Comparison of ENCODE assay signal across 23 mouse cellular contexts in genomic region chr16:23838696-23839095, GRCm38 (mm10). TPM values are rescaled to one million over a fixed set of nuclear protein-coding genes. Genes with fewer than 3 reads are reported as not detected.
DNase-seq lines count a peak whose midpoint lies in the region; ATAC-seq and TF ChIP-seq lines count a peak whose summit lies in the region.
"Had no signal": no experiment of that assay in that cellular context is flagged by ENCODE, and none has a peak within 500 bp of the region (broad histone marks: within the 10 kb centered on the region; RNA-seq: fewer than 3 reads in every experiment).

No protein-coding gene starts in this region.

- H3K4me2 ChIP-seq in hindbrain, postnatal 0 days (ENCODE audit: low read depth, low read length): no peak overlapping the region
- no peak overlapping the region for H3K4me2 ChIP-seq in hindbrain, embryonic 11.5 days (replicated peaks; ENCODE audit: low read depth, low read length)
- H3K4me2 ChIP-seq: forebrain, embryonic 13.5 days; midbrain, embryonic 12.5 days had no signal

- no peaks in the 10 kb centered on the region for H3K36me3 ChIP-seq in hindbrain, postnatal 0 days (ENCODE audit: insufficient read depth, low read length)
- H3K36me3 ChIP-seq in hindbrain, embryonic 11.5 days (ENCODE audit: control insufficient read depth, insufficient read depth, low read length): no peaks in the 10 kb centered on the region
- H3K36me3 ChIP-seq in limb, embryonic 10.5 days: no peaks in the 10 kb centered on the region
- H3K36me3 ChIP-seq: heart, embryonic 10.5 days; midbrain, embryonic 12.5 days had no signal

- no peak overlapping the region for H3K9ac ChIP-seq in hindbrain, postnatal 0 days (replicated peaks; ENCODE audit: low read length)
- H3K9ac ChIP-seq in hindbrain, embryonic 11.5 days (ENCODE audit: low read depth, low read length): no peak overlapping the region
- H3K9ac ChIP-seq: forebrain, embryonic 13.5 days; midbrain, embryonic 12.5 days had no signal

- TF ChIP-seq CTCF in hindbrain, postnatal 0 days (IDR thresholded peaks at IDR 0.05; ENCODE audit: low read depth): no peak

- H3K27me3 ChIP-seq in hindbrain, postnatal 0 days (ENCODE audit: insufficient read depth, low read length): no peaks in the 10 kb centered on the region
- no peaks in the 10 kb centered on the region for H3K27me3 ChIP-seq in hindbrain, embryonic 11.5 days (ENCODE audit: control insufficient read depth, insufficient read depth, low read length)
- H3K27me3 ChIP-seq in limb, embryonic 10.5 days (ENCODE audit: low read depth, poor library complexity, severe bottlenecking): no peaks in the 10 kb centered on the region
- H3K27me3 ChIP-seq: midbrain, embryonic 12.5 days had no signal

- H3K27ac ChIP-seq in hindbrain, postnatal 0 days: no peak overlapping the region
- no peak overlapping the region for H3K27ac ChIP-seq in hindbrain, embryonic 11.5 days (ENCODE audit: low read depth, low read length)
- H3K27ac ChIP-seq in limb, embryonic 10.5 days: no peak overlapping the region
- H3K27ac ChIP-seq: forebrain, embryonic 13.5 days; heart, embryonic 10.5 days; midbrain, embryonic 12.5 days had no signal

- ATAC-seq in hindbrain, postnatal 0 days: peak; percentile 56; the same call in 1 of the 2 replicates
- no peak for ATAC-seq in hindbrain, embryonic 11.5 days (ENCODE audit: low FRiP score)
- ATAC-seq in common myeloid progenitor, adult 5-6 weeks (replicated peaks; ENCODE audit: low read depth, poor library complexity, severe bottlenecking): 0 out of 2 replicates have a peak, but pooled peaks have one; percentile 12
- ATAC-seq: forebrain, embryonic 13.5 days; intestine, postnatal 0 days; lung, postnatal 0 days had no signal

- peak; percentile 50 to 79 for DNase-seq in adrenal gland, adult (ENCODE audit: inconsistent age in 2 of 2, low spot score in 1 of 2)
- DNase-seq in adrenal gland, postnatal 4 days (ENCODE audit: low spot score in 2 of 2): no peak
- no peak for DNase-seq in hindbrain, postnatal 0 days (ENCODE audit: low spot score)
- no peak for DNase-seq in hindbrain, embryonic 11.5 days (ENCODE audit: low spot score)
- DNase-seq in limb, embryonic 10.5 days (ENCODE audit: low spot score): peak; percentile 32
- DNase-seq in lung, postnatal 25 days (ENCODE audit: low spot score): no peak
- no peak for DNase-seq in urinary bladder, postnatal 10 days (ENCODE audit: low spot score)
- DNase-seq: cerebellum, adult 8-10 months; gastrocnemius, postnatal 10 days; heart, postnatal 4 days; kidney, postnatal 4 days; thymus, postnatal 14 days had no signal

- H3K9me3 ChIP-seq in hindbrain, postnatal 0 days (ENCODE audit: low read length): no peaks in the 10 kb centered on the region
- no peaks in the 10 kb centered on the region for H3K9me3 ChIP-seq in hindbrain, embryonic 11.5 days (ENCODE audit: control insufficient read depth, low read length)
- H3K9me3 ChIP-seq in limb, embryonic 10.5 days (replicated peaks): no peaks in the 10 kb centered on the region
- H3K9me3 ChIP-seq: forebrain, embryonic 13.5 days; heart, embryonic 10.5 days; midbrain, embryonic 12.5 days had no signal

- no peaks in the 10 kb centered on the region for H3K4me1 ChIP-seq in hindbrain, postnatal 0 days (ENCODE audit: insufficient read depth, low read length)
- no peaks in the 10 kb centered on the region for H3K4me1 ChIP-seq in hindbrain, embryonic 11.5 days (replicated peaks; ENCODE audit: control insufficient read depth, insufficient read depth, low read length)
- H3K4me1 ChIP-seq in limb, embryonic 10.5 days: peaks cover 13% of the 10 kb centered on the region
- H3K4me1 ChIP-seq: midbrain, embryonic 12.5 days had no signal

- WGBS in hindbrain, postnatal 0 days: 52% methylated on average over 7 of the region's 7 CpGs
- WGBS in hindbrain, embryonic 11.5 days: 59% methylated on average over 7 of the region's 7 CpGs
- WGBS in limb, embryonic 10.5 days: 39% methylated on average over 7 of the region's 7 CpGs

- no peak overlapping the region for H3K4me3 ChIP-seq in hindbrain, postnatal 0 days (ENCODE audit: low read length)
- no peak overlapping the region for H3K4me3 ChIP-seq in hindbrain, embryonic 11.5 days (ENCODE audit: low read depth, low read length)
- no peak overlapping the region for H3K4me3 ChIP-seq in limb, embryonic 10.5 days
- H3K4me3 ChIP-seq: forebrain, embryonic 13.5 days; heart, embryonic 10.5 days; midbrain, embryonic 12.5 days had no signal

RNA-seq across cellular contexts. Expression of gene Sst, which starts 52.1 kb away (rescaled TPM):
- total RNA-seq in adrenal gland, postnatal 4 days (2021): 10 to 100 TPM in 1 of 2 experiments, 1 to 10 TPM in 1; 1.7 to 37.7 TPM
- total RNA-seq in hindbrain, postnatal 0 days (2014; rRNA removed): 232 and 270 TPM in 2 replicates
- polyA plus RNA-seq in hindbrain, postnatal 0 days (2015; fragmentation: Nextera tagmentation; extraction: Ambion mirVana): 491 and 501 TPM in 2 replicates
- polyA plus RNA-seq in hindbrain, embryonic 11.5 days (2014; fragmentation: Nextera tagmentation; extraction: Ambion mirVana): 74.9 and 98.9 TPM in 2 replicates
- not detected in 2 replicates for total RNA-seq in common myeloid progenitor, adult 5-6 weeks (2017)
- polyA plus RNA-seq in limb, embryonic 10.5 days (2016; fragmentation: Nextera tagmentation; extraction: Ambion mirVana): 0.94 and 1.1 TPM in 2 replicates
- total RNA-seq: granulocyte monocyte progenitor cell, adult 5-6 weeks; heart, postnatal 4 days; liver, adult 2 months; monocyte, adult 5-6 weeks had no signal
- polyA plus RNA-seq: activated CD4-positive, CD25-positive, alpha-beta regulatory T cell, adult 4 months; heart, embryonic 16.5 days; liver, adult 2 months; lung, postnatal 0 days had no signal

Comparison
In these comparisons a context has a peak if more than half of its experiments do, and no peak if none do; other contexts are left out.
1. DNase-seq: peak in adrenal gland, adult (2 of 2) and limb, embryonic 10.5 days (single experiment); none in adrenal gland, postnatal 4 days (0 of 2), hindbrain, postnatal 0 days (single experiment), hindbrain, embryonic 11.5 days (single experiment), lung, postnatal 25 days (single experiment) and urinary bladder, postnatal 10 days (single experiment).